Mouse (Mus musculus) natural killer cell, adult 2 months (primary cell): ENCODE measurements around the gene Pnliprp1.

Experiments
- DNase-seq, 2 experiments: peaks; one replicate each; pipeline ENCODE4 v3.0.0; 2022; ENCODE audit warnings: low spot score in 2 of 2

The Pnliprp1 gene

GRCm38 (mm10) chr19:58728445-58729031 lies at the start of gene Pnliprp1:
Gene Pnliprp1, plus strand, starts transcription at chr19:58728887.
- DNase-seq, result no peak

GRCm38 (mm10) chr19:58688933-58689332 lies 39.8 kb upstream of the Pnliprp1 start:
- no peak for DNase-seq

- no peak for DNase-seq
Observed at GRCm38 (mm10) chr19:58695314-58695713, 33.4 kb upstream of the Pnliprp1 start.

DNA sequence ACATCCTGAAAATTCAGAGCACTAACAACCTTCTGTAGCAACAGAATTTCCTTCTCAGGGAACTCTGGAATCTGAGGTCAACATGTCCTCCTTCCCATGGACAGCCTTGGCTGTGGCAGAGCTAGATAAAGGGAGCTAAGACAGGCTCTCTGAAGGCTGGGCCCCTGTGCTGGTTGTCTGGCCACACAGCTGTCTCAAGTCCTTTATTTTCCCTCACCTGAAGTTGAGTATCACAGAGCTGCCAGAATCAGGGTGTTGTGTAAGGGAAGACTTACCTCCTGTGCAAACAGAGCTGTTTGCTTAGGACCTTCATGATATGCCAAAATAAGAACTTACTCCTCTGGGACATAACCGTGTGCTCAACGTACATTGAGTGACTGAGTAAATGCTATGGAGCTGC lies 32.5 kb upstream of the Pnliprp1 start:
- DNase-seq, result no peak

DNA sequence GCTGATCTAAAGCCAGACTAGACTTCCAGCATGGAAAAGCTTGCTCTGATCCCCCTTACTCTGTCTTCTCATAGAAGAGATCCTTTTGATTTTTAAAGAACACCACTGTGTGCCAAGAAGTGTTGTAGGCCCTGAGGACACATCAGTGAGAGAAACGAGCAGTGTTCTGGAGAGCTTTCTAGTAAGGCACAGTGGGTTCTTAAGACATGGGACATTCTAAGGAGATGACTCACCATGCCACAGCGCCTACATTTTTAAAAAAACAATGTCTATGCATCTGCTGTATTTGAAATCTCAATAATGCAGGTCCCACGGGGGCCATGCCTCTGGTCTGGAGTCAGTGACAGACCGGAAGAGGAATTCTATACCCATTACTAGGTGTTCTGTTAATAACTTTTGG lies 24.1 kb upstream of the Pnliprp1 start:
- no peak for DNase-seq

DNA sequence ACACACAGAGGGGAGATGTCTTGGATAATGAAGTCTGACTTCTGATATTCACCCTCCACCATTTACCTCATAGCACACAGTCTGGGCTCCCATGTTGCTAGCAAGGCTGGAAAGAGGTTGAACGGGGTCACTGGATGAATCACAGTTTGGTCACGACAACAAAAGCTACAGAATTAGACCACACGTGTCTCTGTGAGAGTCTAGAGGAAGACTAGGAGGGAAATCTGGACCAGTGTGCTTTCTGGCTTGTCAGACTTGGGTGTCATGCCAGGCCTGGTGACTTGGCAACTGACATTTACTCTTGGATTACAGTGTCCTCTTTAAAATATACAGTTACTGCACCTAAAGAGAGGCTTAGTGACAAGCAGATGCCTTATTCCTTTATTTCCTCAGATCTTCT lies 20.1 kb upstream of the Pnliprp1 start:
- no peak for DNase-seq

- DNase-seq, result no peak
Observed at GRCm38 (mm10) chr19:58717925-58718324, 10.8 kb upstream of the Pnliprp1 start.

DNA sequence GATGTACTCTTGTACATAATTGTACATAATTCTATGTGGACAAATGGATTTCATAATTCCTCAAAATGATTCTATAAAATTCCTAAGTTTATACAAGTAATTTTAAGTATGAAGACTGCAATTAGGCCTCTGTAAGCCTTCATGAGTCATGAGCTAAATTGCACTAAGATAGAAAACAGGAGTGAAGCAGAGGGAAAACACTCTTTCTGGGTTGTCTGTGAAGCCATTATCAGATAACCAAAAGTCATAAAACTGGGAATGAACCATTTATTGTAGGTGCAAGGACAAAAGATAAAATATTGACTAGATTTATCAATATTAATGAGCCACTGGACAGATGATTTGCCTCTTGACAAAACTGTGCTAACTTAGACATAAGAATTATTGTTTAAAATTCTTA lies 8.2 kb upstream of the Pnliprp1 start:
- no peak for DNase-seq

DNA sequence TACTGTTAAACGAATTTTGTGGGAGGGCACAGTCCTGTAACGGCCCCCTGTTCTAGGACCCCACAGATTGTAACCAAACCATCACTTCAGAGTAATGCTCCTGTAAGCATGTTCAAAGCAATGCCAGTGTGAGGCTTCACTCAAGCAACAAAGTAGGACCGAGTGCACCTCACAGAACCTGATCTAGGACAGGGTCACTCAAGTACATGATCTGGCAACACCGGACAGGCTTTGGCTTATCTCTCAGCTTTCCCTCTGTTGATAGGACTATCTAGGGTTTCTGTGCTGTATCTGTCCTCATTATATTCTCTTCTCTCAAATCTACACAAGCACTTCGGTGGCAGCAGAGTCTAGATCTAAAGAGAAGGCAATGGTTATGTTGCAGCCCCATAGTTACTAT lies 2.1 kb upstream of the Pnliprp1 start:
- DNase-seq, result no peak

DNA sequence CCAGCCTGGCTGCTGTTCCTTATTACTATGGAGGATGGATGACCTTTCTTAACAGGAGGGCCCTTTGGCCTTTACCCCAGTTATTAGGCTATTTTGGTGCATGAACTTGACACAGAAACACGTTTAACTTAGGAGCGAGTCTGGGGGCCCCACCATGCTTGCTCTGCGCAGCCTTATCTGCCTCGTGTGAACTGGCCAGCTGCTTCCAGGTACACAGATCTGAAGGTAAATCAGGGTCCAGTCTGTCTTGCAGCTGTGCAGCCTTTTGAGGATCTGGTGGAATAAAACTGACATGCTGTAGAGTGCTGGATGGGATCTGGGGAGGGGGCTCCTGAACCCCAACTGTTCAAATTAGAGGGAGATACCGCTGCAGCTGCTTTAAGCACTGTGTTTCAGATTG lies 931 bp upstream of the Pnliprp1 start:
- DNase-seq, result no peak

- no peak for DNase-seq
Observed at GRCm38 (mm10) chr19:58733216-58733615, 4.5 kb downstream of the Pnliprp1 start.

DNA sequence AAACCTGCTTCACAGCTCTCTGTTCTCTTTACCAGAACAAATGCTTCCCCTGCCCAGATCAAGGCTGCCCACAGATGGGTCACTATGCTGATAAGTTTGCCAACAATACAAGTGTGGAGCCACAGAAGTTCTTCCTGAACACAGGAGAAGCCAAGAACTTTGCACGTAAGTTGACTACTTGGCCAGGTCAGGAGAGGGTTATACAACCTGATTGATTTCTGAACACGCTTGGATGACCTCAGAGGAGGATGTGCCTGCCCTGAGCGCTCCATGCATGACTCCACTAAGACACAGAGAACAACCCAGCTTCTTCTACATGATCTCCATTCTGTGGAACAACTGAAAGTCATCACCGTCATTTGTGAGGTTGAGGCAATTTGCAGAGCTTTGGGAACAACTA lies 9.4 kb downstream of the Pnliprp1 start:
- DNase-seq, result no peak

DNA sequence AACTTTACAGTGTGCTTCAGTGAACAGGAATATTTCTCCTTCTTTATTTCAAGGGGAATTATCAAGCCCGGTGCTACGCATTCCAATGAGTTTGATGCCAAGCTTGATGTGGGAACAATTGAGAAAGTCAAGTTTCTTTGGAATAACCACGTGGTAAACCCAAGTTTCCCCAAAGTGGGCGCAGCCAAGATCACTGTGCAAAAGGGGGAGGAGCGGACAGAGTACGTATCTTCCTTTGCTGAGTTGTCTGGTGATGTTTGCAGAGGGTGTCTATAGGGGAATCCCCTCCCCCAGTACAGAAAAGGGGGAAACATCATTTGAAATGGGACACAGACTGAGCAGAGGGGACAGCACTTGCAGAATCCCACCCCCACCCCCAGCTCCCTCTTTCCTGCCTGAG lies 12.3 kb downstream of the Pnliprp1 start:
- no peak for DNase-seq

DNA sequence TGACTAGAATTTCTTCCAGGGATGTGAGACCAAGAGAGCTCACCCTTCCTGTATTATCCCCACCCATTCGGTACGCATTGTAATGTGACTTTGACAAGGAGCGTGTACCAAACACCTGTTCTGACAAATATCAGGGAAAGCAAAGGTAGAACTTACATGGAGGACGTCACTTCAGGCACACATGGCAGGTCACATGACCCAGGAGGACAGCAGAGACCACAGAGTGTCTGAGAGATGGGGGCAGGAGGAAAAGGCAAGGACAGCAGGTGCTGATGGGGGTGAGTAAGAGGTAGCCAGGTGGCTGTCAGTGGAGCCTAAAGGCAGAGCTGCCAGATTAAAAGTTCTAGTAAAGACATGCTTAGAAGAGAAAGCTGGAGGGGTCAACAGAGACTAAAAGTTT lies 14.0 kb downstream of the Pnliprp1 start:
- DNase-seq, result no peak

- DNase-seq, result no peak
Observed at GRCm38 (mm10) chr19:58743736-58744135, 15.0 kb downstream of the Pnliprp1 start.

- no peak for DNase-seq
Observed at GRCm38 (mm10) chr19:58747498-58748000, 18.9 kb downstream of the Pnliprp1 start.

DNA sequence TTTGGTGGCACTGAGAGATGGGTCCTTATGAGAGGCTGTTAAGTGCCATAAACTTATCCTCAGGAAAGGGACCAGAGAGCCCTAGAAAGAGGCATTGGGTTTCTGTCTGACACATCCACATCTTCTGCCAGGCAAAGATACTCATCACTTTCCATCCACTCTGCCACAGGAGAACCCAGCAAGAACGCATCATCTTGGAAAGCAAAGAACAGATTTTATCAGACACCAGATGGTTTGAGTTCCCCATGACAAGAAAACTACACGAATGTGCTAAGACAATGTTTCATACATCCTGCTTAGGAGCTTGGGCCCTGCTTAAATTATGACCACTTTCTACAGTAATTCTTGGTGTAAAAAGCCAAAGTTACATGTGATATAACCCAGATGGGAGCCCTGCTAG lies 22.1 kb downstream of the Pnliprp1 start:
- no peak for DNase-seq

GRCm38 (mm10) chr19:58751504-58751903 lies 22.8 kb downstream of the Pnliprp1 start:
- DNase-seq, result no peak

DNA sequence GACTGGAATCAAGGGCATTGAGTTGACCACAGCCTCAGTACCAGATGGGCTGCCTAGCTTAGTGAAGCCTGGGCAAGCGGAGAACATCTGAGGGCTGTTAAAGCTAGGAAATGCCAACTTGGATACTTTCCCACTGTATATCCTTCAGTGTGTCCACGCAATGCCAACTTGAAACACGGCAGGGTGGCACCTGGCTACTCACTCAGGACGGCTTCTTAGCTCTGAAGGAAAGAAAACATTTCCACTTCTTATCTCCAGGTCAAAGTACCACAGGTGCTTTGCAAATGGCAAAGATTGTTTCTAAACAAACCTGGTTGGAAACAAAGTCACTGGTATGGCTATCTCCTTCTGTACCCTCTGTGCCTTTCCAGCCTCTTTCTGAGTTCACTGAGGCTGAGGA lies 30.2 kb downstream of the Pnliprp1 start:
- no peak for DNase-seq

- DNase-seq, result no peak
Observed at GRCm38 (mm10) chr19:58759423-58759822, 30.7 kb downstream of the Pnliprp1 start, which contains the start of gene Pnliprp2. Gene Pnliprp2, plus strand, starts transcription at chr19:58759719.

- no peak for DNase-seq
Observed at GRCm38 (mm10) chr19:58762316-58762715, 33.6 kb downstream of the Pnliprp1 start.

DNA sequence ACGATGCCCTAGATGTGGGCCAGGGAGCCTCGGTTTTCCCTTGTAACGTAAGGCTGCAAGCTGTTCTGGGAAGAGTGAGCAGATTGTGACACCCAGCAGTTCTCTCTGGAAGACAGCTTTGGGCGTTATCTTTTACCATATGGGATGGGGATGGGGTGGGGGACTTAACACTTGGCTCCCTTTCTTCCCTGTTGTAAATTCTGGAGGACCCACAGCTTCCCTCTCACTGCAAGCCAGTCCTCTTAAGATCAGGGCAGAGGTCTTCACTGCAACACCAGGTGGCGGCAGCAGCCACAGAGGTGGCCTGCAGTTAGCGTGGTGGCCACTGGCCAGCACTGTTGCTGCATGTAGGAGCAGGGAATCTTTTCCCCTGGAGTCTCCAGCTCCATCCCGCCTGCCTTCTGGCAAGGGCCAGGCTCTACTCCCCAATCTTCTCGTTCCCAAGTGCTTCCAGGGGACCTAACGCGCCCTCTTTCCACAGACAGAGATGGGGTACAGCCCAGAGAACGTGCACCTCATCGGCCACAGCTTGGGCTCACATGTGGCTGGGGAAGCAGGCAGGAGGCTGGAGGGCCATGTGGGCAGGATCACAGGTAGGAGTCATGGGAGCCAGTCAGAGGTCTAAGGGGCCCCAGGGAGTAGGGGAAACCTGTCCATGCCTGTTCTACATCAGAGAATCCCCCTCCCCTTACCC lies 34.3 kb downstream of the Pnliprp1 start:
- DNase-seq, result no peak

- no peak for DNase-seq
Observed at GRCm38 (mm10) chr19:58767329-58767728, 38.6 kb downstream of the Pnliprp1 start.

DNA sequence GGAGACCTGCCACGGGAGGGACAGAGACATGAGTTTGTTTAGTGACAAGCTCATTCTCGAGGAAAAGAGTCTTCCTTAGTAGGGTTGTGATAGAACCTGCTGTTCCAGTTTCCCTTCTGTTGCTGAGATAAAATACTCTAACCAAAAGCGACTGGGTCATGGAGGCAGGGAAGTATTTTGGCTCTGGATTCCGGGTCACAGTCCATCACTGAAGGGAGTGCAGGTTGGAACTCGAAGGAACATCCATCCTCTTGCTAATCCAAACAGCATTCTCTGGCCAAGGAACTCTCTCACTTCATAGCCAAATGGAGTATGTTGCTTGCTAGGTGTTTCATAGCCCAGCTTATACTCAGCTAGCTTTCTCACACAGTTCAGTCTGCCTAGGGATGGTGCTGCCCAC lies 47.8 kb downstream of the Pnliprp1 start:
- DNase-seq, result no peak
